Mouse (Mus musculus) hindbrain, postnatal 0 days (tissue): Measurements from ENCODE around the gene Gpatch1. TPM values are rescaled to one million over a fixed set of nuclear protein-coding genes. Genes with fewer than 3 reads are reported as not detected.
"Not testable (repeated sequence)": the region's sequence is repeated elsewhere in the genome, so short reads cannot be mapped to it uniquely, and the experiment has no call there.

Source experiments
- ATAC-seq: fragments of 200-750 bp; cut with Nextera tagmentation; 2 replicates; pipeline ENCODE4 v1.8.0; 2017; ENCODE audit warnings: mild to moderate bottlenecking, moderate TSS enrichment, moderate library complexity
- DNase-seq: peaks from one replicate; pipeline ENCODE4 v3.0.0-alpha.2; 2015; ENCODE audit warnings: low spot score
- H3K27ac ChIP-seq: fragments of 300-500 bp; sonication (generic); 2 replicates; pipeline ENCODE4 v1.5.1; 2014; ENCODE audit warnings: mild to moderate bottlenecking
- H3K27me3 ChIP-seq: fragments of 300-500 bp; sonication (generic); 2 replicates; pipeline ENCODE4 v1.6.1; 2014; ENCODE audit warnings: low read length, mixed read lengths; ENCODE audit not compliant: insufficient read depth
- H3K36me3 ChIP-seq: fragments of 300-500 bp; sonication (generic); 2 replicates; pipeline ENCODE4 v1.6.1; 2014; ENCODE audit warnings: low read length, mixed read lengths; ENCODE audit not compliant: insufficient read depth
- H3K4me1 ChIP-seq: fragments of 300-500 bp; sonication (generic); 2 replicates; pipeline ENCODE4 v1.6.1; 2014; ENCODE audit warnings: antibody characterized with exemption, low read length, mixed read lengths; ENCODE audit not compliant: insufficient read depth
- H3K4me2 ChIP-seq: fragments of 300-500 bp; sonication (generic); 2 replicates; pipeline ENCODE4 v1.6.1; 2014; ENCODE audit warnings: low read depth, mild to moderate bottlenecking, low read length, moderate library complexity, mixed read lengths
- H3K4me3 ChIP-seq: fragments of 300-500 bp; sonication (generic); 2 replicates; pipeline ENCODE4 v1.5.1; 2014; ENCODE audit warnings: low read length
- H3K9ac ChIP-seq: fragments of 300-500 bp; sonication (generic); replicated peaks from 2 replicates; pipeline ENCODE4 v1.6.1; 2014; ENCODE audit warnings: mild to moderate bottlenecking, low read length, moderate library complexity, mixed read lengths
- H3K9me3 ChIP-seq: fragments of 300-500 bp; sonication (generic); 2 replicates; pipeline ENCODE4 v1.6.1; 2016; ENCODE audit warnings: low read length, mixed read lengths
- CTCF ChIP-seq: IDR thresholded peaks from 2 replicates; pipeline ENCODE4 v1.5.1; 2016; ENCODE audit warnings: antibody characterized with exemption, control low read depth, low read depth
- WGBS: fragments of 180-500 bp; shearing (Covaris S2); extraction: QIAGEN DNeasy Blood & Tissue Kit; methylation state at CpG from one replicate; pipeline ENCODE4 v1.1.7; 2014; 5-methylcytosine and 5-hydroxymethylcytosine counted together
- polyA plus RNA-seq: library from polyadenylated mRNA; unstranded; fragments of >200 nt; fragmentation: Nextera tagmentation; extraction: Ambion mirVana; gene quantifications from 2 replicates; pipeline ENCODE4 v1.2.1, GENCODE M21; 2015
- total RNA-seq: library from RNA; depleted of rRNA; stranded (reverse); fragments of >200 nt; gene quantifications from 2 replicates; pipeline ENCODE4 v1.2.3, GENCODE M21; 2014

Gene Gpatch1
- total and polyA plus RNA-seq, 2 experiments from 2014 or later: 7.0 to 17.9 TPM

- Histone ChIP-seq H3K36me3 (no peaks in the 10 kb centered on the region), H3K9me3 (no peaks in the 10 kb centered on the region), H3K27me3 (no peaks in the 10 kb centered on the region), H3K4me3 (peak overlapping the region; percentile 25; the same call in 1 of the 2 replicates), H3K4me1 (no peaks in the 10 kb centered on the region), H3K4me2 (peak overlapping the region; percentile 43), H3K27ac (peak overlapping the region; percentile 49; the same call in 1 of the 2 replicates), H3K9ac (no peak overlapping the region)
- peak; percentile 68 for TF ChIP-seq CTCF
- DNase-seq (peak; percentile 77), ATAC-seq (peak; percentile 87)
- WGBS: 2% methylated on average over 13 of the region's 13 CpGs
These were observed 66.1 kb downstream of the Gpatch1 start for GRCm38 (mm10) chr7:35252041-35252558.

- DNase-seq, H3K9me3 ChIP-seq, H3K36me3 ChIP-seq, H3K27me3 ChIP-seq, H3K4me3 ChIP-seq, ATAC-seq, H3K9ac ChIP-seq, H3K4me2 ChIP-seq, H3K4me1 ChIP-seq, H3K27ac ChIP-seq: not testable (repeated sequence)
- 77% methylated on average over 2 of the region's 3 CpGs for WGBS
These were observed 80.3 kb downstream of the Gpatch1 start for GRCm38 (mm10) chr7:35237935-35238334.

GRCm38 (mm10) chr7:35235308-35235707 is 82.9 kb downstream of the Gpatch1 start:
- DNase-seq (peak; percentile 87), ATAC-seq (peak; percentile 71)
- Histone ChIP-seq H3K9me3 (no peaks in the 10 kb centered on the region), H3K4me3 (peak overlapping the region; percentile 52), H3K27me3 (no peaks in the 10 kb centered on the region), H3K4me2 (peak overlapping the region; percentile 53), H3K27ac (peak overlapping the region; percentile 86), H3K4me1 (no peaks in the 10 kb centered on the region), H3K9ac (peak overlapping the region; percentile 37; the same call in 1 of the 2 replicates), H3K36me3 (no peaks in the 10 kb centered on the region)
- WGBS: 15% methylated on average over 9 of the region's 9 CpGs
- no peak for TF ChIP-seq CTCF

GRCm38 (mm10) chr7:35234361-35235245 is 83.6 kb downstream of the Gpatch1 start:
- peak overlapping the region; percentile 53 for H3K4me2 ChIP-seq
- no peak for TF ChIP-seq CTCF
- ATAC-seq (peak; percentile 96), DNase-seq (peak; percentile 99)
- WGBS: under 1% methylated on average over 45 of the region's 45 CpGs
- H3K36me3 ChIP-seq: no peaks in the 10 kb centered on the region
- peak overlapping the region; percentile 92 for H3K27ac ChIP-seq
- no peaks in the 10 kb centered on the region for H3K27me3 ChIP-seq
- H3K4me1 ChIP-seq: no peaks in the 10 kb centered on the region
- peak overlapping the region; percentile 49 for H3K9ac ChIP-seq
- H3K4me3 ChIP-seq: peak overlapping the region; percentile 52
- H3K9me3 ChIP-seq: no peaks in the 10 kb centered on the region

- no peak for TF ChIP-seq CTCF
- Histone ChIP-seq H3K27me3 (no peaks in the 10 kb centered on the region), H3K9ac (peak overlapping the region; percentile 49), H3K4me2 (peak overlapping the region; percentile 52), H3K36me3 (no peaks in the 10 kb centered on the region), H3K9me3 (no peaks in the 10 kb centered on the region), H3K27ac (peak overlapping the region; percentile 92), H3K4me3 (peak overlapping the region; percentile 52), H3K4me1 (no peaks in the 10 kb centered on the region)
- ATAC-seq (no peak), DNase-seq (peak; percentile 22)
- 45% methylated on average over 12 of the region's 12 CpGs for WGBS
These were observed 84.4 kb downstream of the Gpatch1 start for GRCm38 (mm10) chr7:35233861-35234260.

GRCm38 (mm10) chr7:35232796-35233455 is 85.3 kb downstream of the Gpatch1 start:
- 36% methylated on average over 13 of the region's 13 CpGs for WGBS
- Histone ChIP-seq H3K36me3 (no peaks in the 10 kb centered on the region), H3K27ac (no peak overlapping the region), H3K9me3 (no peaks in the 10 kb centered on the region), H3K4me1 (no peaks in the 10 kb centered on the region), H3K4me2 (no peak overlapping the region), H3K9ac (no peak overlapping the region), H3K27me3 (no peaks in the 10 kb centered on the region), H3K4me3 (no peak overlapping the region)
- no peak for ATAC-seq
- TF ChIP-seq CTCF: no peak
- DNase-seq: no peak
